Mouse (Mus musculus) NIH3T3 (cell line): Measurements from ENCODE around the gene Nrn1.

Experiments
- DNase-seq: peaks from one replicate; pipeline ENCODE4 v3.0.0-alpha.2; 2012; ENCODE audit warnings: low read depth

Nrn1 gene

DNA sequence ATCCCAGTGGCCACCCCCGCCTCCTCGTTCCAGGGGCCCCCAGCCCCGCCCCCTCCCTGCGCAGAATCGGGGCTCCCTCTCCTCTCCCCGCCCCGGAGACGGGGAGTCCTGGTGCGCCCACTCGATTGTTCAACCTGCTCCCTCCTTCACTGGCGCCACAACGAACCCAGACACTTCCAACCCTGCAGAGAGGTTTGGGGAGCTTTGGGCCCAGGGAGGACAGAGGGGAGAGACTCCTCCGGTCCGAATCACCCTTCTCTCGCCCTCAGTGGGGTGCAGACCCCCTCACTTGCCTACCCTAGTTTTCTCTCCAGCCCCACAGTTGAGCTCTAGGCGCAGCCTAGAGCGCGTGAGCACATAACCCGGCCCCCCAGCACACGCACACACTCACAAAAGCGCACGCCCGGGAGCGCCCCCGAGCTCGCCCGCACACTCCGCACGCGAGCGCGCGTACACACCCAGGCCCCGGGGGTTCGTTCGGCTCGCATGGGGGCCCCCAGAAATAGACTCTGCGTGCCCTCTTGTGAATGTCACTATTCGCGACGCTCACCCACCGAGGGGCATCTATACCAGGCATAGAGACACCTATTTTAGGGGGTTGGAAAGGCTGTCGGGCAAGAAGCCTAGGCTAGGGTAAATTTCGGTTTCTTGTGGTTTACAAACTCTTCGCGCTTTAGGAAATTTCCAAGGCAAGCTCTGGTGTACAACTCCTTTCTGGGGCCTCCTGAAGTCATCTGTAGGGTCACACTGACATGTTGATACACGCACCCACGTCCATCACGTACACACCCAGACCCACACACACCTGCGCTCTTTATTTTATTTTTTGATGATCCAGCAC lies at the start of gene Nrn1:
Gene Nrn1 (minus strand): TSS at position 401 of the 841 bp plus-strand sequence.
- peak; percentile 80 for DNase-seq

DNA sequence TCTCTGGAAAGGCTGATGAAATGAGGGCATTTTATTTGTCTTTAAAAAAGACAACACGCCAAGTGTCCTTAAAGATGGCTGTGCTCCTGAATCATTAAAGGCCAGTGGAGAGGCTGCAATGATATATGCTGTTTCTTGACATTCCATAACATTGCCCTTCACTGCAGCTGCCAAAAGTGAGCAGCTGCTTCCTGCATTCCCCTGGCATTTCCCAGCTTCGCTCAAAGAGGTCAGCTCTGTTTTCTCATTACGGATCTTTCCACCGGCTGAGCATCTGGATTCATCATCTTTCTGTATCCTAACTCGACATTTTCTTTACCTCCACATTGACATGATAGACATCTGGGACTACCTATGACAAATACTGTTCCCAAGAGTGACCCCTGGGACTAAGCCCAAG lies 44.7 kb upstream of the Nrn1 start:
- DNase-seq = peak; percentile 47

DNA sequence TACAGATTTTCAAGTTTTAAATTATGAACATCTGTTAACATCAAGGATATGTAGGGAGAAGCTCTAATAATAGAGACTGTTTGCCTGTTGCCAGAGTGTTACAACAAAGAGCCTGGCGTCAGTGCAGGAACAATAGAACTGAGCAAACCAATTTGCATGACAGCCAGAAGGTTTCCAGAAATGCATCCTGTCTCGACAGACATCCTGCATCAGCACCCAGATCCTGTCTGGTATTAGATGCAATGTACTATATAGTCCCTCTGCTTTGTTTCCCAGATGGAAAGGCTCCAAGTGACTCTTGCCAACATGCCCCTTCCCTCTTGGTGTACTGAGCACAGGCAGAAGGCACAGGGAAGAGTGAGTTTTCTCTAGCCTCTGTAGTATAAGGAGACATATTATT lies 31.9 kb upstream of the Nrn1 start:
- DNase-seq = no peak

DNA sequence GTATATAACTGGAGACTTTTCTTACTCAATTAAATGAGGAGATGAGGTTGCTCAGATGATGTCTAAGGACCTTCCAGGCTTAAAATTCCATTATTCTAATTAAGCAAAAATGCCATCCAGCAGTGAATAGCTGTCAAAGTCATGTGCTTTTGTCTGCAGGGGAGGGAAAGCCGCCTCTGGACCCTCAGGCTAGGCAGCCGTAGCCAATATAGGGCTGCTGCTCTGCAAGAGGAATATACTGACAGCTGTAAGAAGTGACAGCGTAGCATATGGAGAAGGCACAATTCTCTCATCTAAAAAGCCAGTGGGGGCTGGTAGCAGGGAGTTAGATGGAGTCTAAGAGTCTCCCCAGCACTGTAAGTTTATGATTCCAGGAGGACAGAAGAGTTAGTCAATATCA lies 16.9 kb upstream of the Nrn1 start:
- no peak for DNase-seq

DNA sequence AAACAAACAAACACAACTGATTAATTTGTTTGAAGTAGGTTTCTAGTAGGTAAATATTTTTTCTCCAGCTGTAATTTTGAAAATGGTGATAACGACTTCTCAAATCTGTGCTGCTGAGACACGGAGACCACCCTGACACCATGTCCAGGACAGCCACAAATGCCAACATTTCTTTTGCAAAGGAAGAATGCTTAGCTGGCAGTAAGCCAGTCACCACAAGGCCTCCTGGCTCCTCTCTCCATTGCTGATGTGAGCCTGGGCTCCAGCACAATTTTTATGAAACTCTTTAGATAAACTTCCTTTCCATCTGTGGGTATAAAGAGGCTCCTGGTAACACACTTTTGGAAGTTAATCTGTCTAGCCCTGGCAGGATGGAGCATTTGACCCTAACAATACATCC lies 15.1 kb upstream of the Nrn1 start:
- DNase-seq = peak; percentile 72

DNA sequence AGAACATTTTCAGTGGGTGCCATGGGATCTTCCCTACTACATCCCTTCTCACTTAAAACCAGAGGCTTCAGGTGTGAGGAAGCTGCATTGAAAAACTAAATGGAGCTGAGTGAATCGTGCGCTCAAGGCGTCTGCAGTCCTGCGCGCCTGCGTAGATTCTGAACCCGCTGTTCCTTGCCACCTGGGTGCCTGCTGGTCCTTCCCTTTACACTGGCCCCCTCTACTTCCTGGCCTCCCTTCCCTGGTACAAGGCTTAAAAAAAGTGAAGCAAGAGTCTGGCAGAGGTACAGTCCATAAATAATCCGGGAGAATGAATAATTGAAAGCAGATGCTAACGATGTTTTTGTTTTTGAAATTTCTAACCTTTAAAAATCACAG lies 1.7 kb upstream of the Nrn1 start:
- peak; percentile 88 for DNase-seq

DNA sequence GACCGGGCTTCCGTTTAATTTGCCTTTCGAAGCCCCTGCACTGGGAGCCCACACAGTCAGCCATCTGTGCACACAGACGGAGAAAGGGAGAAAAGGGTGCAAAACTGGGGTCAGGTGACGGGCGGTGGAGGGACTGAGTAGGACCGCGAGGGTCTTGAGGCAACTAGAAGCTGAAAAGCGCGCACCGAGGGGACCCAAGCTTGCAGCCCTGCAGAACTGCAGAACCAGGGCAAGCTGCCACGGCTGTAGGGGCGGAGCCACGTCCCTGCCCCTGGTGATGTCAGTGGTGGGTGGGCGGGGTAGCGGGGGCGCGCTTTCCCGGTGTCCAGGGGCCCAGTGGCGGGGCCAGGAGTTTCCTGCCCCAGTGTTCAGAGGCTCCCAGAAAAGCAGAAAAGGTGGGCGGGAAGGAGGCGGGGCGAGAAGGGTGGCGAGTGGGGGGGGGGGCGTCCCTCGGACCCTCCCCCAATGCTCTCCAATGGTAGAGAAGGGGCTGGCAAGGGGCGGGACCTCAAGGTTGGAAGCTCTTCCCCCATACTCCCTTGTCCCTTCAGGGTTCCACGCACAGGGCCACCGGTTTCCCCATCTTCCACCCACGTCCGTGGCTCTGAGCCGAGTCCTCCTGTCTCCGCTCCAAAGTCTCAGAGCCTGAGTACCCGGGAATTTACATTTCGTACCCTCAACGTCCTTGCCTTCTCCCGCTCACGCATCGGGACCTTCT lies 1.1 kb upstream of the Nrn1 start:
- peak; percentile 96 for DNase-seq

DNA sequence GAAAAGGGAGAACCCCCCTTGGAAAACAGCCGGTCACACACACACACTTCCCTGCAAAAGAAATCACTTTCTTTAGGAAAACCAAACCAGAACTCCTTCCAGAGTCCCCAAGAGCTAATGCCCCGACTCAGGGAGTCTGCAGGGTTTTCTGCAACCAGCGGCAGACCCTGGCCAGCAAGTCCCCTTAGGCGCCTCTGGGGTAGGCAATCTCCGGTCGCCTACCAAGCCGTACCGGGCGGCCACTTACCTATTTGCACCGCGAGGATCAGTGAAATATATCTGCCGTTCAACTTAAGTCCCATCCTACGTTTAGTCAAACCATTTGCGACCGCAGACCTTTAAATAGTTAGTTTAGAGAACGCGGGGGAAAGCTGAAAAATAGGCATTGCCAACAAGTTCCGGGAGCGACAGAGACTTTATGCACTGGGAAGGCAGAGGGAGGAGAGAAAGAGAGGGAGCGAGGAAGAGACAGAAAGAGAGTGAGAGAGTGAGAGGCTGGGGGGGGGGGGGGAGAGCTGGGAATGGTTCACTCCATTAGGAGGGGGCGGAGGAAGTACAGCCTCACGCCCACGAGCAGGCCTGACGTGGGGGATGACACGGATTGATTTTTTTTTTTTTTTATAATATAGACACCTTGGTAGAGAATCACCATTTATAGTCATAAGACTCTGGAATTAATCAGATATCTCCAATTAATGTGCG lies 791 bp downstream of the Nrn1 start:
- DNase-seq = peak; percentile 82

DNA sequence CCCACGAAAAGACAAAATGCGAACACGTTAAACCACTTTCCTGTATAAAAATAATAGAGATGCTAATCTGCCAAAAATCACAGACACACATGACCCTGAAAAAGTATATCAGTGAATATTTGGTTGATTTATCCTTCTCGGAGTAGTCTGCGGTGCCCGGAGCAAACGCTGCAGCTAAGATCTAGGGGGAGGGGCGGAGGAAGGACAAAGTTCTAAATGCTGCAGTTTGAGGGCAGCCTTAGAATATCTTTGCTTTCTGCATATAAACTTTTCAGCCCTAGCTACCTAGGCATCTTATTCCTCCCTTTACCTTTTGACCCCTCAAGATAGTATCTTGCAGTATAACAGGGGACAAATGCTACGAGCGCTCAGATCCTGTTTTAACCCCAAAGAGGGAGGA lies 1.4 kb downstream of the Nrn1 start:
- DNase-seq = peak; percentile 61

DNA sequence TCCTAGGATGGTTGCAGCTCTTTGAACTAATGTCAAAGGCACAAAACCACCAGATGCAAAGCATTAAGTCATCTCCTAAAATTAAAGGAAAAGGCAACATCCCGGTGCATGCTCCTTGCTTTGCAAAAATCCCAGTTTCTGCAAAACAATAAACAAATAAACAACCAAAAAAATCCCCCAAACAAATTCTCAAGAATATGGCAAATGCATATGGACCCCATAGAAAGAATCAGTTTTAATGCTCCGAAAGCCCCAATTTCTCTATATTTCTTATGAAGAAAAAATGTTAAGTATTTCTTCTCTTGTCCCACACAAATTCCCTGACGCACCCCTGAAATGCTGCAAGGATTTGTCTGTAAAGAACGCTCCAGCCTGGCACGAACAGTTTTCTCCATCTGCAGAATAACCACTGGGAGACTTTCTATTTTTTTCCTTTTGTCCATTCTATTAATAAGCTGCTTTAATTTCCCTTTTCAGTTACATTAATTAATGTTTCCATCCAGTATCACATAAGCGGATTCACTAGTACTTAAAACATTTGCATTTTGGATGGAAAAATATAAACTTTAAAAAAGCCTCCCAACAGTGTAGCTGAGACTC lies 1.9 kb downstream of the Nrn1 start:
- no peak for DNase-seq

DNA sequence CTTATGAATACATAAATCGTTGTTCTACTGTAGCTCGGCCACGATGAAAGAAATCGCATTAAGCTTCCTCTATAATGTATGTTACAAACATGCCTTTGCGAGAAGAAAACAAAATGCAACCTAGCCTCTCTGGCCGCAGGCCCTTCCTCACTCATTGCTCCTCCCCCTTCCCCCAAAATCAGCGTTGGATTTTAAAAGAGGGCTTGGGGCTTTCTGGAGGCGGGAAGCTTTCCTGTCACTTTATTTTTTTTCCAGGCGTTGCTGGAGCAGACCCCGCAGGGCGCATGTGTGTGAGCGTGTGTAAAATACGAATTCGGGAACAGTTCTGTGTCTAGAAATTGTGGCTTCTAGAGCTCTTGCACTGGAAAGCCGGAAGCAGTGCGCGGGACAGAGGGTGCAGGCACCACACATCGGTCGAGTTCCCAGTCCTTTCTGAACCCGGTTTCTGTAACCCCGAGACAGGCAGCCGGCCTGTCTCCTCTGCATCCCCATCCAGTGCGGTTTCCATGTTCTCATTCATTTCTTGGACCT lies 2.9 kb downstream of the Nrn1 start:
- DNase-seq = peak; percentile 40

DNA sequence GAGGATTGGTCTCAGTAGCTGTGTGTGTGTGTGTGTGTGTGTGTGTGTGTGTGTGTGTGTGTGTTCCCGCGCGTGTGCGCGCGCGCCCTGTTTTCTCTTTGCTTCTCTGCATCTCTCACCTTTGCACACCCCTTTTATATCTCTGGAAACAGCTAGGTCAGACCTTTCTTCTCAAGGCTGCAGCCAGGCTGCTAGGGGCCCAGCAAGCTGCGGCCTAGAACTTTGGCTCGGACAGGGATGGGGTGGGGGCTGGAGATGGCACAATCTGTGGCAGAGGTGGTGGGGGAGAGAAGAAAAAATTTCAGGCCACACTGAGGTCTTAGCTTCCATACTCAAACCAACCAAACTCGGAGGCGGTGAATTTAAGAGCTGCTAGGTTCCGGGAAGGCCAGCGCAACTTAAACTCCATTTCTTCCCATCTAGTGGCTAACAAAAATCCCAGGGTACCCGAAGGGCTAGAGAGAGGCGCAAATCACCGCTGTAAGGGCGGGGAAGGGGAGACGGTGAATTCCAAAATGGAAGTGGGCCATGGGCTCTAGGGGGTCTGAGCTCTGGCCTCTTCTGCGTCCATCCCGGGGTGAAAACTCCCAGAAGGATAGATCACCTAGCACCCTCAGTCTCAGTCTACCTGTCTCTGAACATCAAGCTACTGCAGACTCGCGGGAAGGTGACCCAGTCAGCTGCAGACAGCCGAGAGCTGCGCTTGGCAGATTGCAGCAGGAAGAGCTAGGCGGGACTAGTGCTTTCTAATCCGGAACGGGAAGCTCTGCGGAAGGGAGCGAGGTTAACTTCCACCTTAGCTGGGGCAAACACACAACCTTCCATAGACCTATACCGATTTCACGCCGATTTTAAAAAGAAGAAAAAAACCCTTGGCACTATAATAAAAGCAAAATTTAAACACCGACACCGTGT lies 3.7 kb downstream of the Nrn1 start:
- DNase-seq = peak; percentile 64

DNA sequence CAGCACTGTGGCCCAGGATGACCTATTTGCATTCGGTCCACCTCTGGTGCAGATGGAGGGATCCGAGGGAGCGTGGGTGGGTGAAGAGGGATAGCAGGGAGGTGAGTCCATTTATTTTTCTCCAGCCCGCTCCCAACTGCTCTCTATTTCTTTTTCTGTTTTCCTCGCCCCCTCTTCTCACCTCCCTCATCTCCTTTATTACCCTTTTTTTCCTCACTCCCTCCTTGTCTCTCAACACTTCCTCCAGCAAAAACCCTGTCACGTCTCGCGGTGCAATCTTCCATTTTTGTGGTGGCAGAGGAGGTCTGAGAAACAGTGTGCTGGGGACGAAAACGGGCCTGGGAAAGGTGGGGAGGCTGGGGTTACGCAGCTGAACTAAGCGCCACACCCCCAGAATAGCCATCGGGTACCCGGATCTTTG lies 4.6 kb downstream of the Nrn1 start:
- DNase-seq = peak; percentile 32

DNA sequence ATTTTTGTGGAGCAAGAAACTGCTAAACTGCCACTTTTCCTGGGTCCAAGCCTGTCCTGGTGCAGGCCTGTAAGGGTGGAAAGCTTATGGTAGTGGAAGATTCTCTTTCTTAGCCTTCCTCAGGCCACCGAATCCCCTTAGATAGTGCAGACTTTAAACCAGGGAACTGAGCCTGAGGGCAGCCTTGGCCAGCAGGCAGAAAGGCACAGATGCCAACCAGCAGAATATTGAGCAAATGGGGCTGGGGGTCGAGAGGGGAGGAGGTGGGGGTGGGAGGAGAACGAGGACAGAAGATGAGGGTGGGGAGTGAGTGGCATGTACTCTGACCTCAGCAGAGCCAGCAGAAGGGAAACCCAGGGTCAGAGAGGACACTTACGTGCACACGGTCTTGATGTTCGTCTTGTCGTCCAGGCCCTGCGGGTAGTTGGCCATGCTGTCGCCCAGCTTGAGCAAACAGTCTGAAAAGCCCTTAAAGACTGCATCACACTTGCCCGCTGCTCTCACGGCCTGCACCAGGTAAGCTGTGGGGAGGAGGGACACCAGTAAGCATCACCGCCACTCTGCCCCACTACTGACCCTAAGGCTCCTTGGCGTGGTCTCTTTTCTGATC lies 5.1 kb downstream of the Nrn1 start:
- DNase-seq = no peak

DNA sequence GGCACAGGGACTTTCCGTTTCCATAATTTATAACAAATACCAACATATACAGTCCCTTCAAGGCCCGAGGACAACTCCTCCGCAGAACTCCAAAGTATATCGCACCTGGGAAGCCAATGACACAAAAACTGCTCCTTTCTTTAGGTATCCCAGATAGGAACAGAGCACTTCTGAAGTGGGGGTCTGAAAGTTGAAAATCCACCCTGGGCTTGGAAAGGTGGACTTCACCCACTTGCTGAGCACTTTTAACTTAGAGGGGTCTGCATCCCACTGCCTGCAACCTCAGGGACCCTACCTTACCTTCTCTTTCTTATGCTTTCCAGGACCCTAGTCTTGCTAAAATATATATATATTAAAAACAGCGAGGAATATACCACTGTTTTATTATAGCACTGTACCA lies 6.4 kb downstream of the Nrn1 start:
- DNase-seq = no peak

DNA sequence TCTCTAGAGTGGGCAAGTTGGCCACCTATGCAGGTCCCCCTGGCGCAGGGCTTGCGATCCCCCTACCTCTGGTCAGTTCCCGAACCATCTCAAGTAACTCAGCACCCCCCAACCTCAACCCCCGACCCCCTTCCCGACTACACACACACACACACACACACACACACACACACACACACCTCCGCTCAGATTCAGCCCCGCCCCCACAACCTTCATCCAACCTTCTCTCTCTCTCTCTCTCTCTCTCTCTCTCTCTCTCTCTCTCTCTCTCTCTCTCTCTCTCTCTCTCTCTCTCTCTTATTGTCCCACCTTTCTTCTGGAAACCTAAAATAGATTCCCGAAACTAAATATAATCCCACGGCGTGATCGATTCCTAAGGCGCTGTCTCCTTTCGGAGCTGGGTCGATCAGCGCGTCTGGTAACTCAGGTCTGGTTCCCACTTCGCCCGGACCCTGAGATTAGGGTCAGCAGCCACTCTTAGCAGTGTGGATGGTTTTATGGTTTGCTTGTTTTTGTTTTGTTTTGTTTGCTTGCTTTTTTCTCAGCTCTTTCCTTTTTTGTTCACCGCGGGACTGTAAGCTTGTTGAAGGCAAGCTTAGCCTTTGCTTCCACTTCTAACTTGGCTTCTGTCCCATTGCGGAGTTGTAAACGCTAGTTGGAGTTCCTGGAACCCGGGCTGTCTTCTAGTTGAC lies 7.0 kb downstream of the Nrn1 start:
- DNase-seq = peak; percentile 53

DNA sequence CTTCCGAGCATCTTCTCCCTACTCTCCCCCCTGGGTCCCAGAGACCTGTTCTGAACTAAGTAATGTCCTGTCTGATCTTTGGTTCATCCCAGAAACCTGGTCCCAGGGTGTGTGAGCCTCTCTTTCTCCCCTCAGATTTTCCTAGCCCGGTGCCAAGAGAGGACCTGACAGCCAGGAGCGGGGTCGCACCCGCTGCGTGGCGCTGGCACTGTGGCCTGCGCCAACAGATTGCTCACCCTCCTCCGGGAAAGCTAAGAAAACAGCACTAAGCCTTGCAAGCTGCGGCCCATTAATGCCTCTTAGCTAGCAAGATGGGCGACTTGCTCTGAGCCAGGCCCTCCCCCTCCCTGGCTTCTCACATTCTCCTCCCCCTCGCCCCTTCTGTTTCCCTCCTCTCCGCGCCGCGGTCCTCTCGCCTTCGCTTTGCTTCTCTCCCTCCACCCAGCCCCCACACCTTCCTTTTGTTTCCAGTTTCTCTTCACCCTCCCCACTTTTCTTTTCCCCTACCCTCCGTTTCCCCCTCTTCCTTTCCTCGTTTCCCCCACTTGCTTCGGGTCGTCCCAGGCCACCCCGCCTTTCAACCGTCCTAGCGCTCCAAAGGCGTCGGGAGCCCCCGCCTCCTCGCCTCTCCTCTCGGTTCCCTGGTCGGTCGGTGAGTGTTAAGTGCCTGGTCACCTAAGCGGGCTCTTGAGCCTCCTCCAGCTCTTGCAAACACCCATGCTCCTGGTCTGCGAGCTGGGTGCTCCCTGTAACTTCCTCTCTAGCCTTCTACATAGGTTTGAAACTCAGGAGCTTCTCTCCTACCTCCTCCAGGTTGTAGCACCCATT lies 7.8 kb downstream of the Nrn1 start:
- DNase-seq = peak; percentile 88

DNA sequence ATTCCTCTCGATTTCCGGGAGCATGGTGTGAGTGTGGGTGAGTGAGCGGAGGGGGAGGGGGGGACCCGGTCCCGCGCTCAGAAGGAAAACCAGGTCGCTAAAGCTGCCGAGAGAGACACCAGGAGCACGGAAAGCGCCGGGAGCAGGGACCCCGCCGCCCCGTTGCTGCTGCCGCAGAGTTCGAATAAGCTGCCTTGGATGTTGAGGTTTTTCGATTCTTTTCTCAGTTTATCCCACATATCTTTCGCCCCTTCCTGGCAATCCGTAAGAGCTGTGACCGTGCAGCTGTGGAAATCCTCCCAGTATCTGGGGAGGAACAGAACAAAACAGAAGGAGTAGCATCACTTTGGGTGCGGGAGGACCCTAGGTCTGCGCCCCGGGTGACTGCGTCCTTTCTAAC lies 8.4 kb downstream of the Nrn1 start:
- peak; percentile 51 for DNase-seq

DNA sequence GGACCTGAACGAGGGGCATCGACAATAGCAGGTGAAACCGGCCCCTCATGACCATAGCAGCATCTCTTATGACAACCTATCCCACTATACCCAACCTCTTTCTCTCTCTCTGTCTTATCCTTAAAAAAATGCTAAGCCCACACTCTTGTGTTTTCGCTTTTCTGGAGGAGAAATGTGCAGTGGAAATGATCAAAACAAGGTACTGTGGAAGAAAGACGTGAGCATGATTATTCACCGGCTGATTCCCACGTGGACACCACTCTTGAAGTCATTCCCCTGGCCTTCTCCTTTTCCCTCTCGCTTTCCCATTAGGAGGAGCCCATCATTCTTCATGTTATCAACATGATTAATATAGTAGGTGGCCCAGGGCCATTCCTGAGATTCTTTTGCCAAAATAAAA lies 9.1 kb downstream of the Nrn1 start:
- no peak for DNase-seq
